Mouse (Mus musculus) neutrophil, adult 59 days (primary cell): ENCODE measurements around the gene Sik1. TPM values are rescaled to one million over a fixed set of nuclear protein-coding genes. Genes with fewer than 3 reads are reported as not detected.

ENCODE experiments used
- total RNA-seq, 2 experiments: library from RNA; stranded (reverse); gene quantifications; 1 replicate in 1 of 2; 2 replicates in 1 of 2; pipeline ENCODE4 v1.2.4; 2023

The Sik1 gene
- 100 to 1,000 TPM; 239 to 254 TPM for total RNA-seq

DNA sequence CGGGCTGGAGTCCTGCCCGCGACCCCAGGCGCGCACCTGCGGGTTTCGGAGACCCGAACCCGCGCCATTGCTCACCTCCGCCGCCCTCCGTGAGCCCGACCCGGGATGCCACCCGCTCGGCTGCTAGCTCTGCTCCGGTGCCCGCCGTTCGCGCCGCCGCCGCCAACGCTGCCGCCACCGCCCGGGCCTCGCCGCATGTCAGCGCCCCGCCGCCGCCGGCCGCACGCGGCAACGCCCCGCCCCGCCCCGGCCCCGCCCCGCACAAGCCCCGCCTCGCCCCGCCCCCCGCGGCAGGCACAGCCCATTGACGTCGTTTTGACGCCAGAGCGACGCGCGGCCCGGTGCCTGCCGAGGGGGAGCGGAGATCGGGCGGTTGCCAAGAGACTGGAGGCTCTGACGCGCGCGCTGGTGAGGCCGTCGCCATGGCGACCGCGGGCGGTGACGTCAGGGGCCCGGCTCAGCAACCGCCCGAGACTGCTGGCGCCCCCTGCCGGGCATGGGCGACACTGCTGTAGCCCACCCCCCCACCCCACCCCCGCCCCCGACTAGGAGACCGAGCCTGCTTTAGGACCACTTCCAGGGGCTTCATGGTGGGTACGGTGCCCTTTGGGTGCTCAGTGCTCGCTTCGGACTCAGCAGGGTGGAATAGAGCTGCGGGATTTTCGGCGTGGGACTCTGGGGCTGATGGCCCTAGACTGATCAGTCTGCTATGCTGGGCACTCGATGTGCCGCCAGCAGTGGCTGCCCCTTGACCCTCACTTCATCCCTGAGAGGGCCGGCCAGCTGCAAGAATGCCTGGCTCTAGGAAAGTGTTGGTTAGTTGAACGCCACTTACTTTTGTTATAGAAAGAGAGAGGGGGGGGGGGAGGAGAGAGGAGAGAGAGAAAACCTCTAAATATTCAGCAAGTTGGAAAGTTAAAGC lies at the start of gene Sik1:
Sik1 (minus strand) TSS at position 208 of the 922 bp plus-strand sequence.

Other genes starting within 250 kb of the Sik1 start
- gene Cbs, start 218.6 kb downstream of the Sik1 start, total RNA-seq: under 1 TPM in 1 of 2 experiments, not detected in 1; 0.53 TPM
- 100 to 1,000 TPM; 220 to 233 TPM for gene U2af1, start 196.9 kb downstream of the Sik1 start, total RNA-seq
- not detected for gene Cryaa, start 178.0 kb downstream of the Sik1 start, total RNA-seq
- 10 to 100 TPM; 39.5 to 57.1 TPM for gene Rrp1b, start 180.3 kb upstream of the Sik1 start, total RNA-seq
- gene Hsf2bp, start 180.5 kb upstream of the Sik1 start, total RNA-seq: under 1 TPM; 0.24 TPM